Mouse (Mus musculus): ENCODE results near the gene Pdxp. TPM values are rescaled to one million over a fixed set of nuclear protein-coding genes. Genes with fewer than 3 reads are reported as not detected.

Gene Pdxp
- 1 to 10 TPM; 2.1 to 2.8 TPM for total RNA-seq (2023)

DNA sequence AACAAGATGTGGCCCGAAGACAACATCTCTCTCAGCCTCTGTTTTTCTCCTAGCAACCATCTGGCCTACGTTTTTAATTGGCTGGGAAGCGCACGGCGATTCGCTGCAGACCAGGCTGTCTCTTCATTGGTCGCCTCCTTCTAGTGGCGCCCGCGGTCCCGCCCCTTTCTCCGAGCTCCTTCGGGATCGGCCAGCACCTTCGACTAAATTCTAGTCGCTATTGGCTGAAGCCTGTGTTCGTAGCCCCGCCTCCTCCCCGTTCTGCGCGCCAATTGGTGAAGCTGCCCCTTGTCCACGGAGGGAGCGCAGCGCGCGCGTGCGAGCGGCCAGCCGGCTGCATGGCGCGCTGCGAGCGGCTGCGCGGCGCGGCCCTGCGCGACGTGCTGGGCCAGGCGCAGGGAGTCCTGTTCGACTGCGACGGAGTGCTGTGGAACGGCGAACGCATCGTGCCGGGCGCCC, at the start of gene Pdxp:
Gene Pdxp (plus strand): TSS at position 288 of the 459 bp plus-strand sequence.

DNA sequence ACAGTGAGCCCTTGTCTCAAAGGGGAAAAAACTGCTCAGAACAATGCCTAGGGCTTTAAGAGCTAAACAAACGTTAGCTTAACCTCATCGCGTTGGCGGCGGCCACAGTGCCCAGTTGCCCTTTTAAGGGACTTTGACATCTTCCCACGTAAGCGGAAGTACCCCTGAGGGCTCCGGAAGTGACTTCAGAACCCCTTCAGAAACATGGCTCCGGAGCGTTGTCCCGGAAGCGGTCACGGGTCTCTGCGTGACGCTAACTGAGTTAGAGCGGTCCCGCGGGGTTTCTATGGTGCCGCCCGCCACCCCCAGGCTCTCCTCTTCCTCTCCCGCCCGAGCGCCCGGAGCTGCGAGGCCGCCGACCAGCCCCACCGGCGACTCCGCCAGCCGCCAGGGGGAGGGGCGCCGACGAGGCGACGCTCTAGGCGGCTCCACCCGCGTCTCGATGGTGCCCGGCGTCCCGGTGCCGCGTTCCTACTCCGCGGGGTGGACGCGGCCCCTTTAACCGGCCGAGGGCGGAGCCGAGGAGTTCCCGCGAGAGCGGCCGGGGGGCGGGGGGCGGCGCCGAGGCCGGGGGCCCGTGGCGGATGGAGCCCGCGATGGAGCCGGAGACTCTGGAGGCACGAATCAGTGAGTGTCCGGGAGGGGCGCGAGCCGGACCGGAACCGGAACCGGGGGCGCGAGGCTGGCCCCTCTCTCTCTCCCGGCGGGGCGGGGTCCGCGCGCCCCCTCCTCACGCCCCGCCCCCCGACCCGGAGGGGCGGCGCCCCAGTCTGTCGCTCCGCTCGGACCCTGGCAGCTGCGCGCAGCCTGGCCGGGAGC, 36.5 kb upstream of the Pdxp start, which contains the start of gene Gga1:
Gene Gga1 (plus strand): TSS at position 200 of the 819 bp plus-strand sequence.

DNA sequence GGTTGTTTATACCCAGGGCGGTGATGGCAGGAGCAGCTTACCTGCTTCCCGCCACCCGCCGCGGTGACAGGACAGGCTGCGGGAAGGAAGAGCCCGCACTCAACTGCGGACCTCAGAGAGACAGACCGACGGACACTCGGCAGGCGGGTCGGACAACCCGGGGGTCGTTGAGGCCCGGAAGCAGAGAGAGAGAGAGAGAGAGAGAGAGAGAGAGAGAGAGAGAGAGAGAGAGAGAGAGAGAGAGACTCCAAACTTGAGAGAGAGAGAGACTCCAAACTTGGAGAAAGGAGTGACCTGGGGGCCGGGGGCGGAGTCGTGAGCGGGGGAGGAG, 14.3 kb upstream of the Pdxp start, which contains the start of gene Gm49510:
Gene Gm49510 (plus strand): TSS at position 259 of the 331 bp plus-strand sequence.

GRCm38 (mm10) chr15:78899740-78900584, 13.8 kb upstream of the Pdxp start, which contains the start of gene Sh3bp1:
Gene Sh3bp1, plus strand, starts transcription at chr15:78899768.

DNA sequence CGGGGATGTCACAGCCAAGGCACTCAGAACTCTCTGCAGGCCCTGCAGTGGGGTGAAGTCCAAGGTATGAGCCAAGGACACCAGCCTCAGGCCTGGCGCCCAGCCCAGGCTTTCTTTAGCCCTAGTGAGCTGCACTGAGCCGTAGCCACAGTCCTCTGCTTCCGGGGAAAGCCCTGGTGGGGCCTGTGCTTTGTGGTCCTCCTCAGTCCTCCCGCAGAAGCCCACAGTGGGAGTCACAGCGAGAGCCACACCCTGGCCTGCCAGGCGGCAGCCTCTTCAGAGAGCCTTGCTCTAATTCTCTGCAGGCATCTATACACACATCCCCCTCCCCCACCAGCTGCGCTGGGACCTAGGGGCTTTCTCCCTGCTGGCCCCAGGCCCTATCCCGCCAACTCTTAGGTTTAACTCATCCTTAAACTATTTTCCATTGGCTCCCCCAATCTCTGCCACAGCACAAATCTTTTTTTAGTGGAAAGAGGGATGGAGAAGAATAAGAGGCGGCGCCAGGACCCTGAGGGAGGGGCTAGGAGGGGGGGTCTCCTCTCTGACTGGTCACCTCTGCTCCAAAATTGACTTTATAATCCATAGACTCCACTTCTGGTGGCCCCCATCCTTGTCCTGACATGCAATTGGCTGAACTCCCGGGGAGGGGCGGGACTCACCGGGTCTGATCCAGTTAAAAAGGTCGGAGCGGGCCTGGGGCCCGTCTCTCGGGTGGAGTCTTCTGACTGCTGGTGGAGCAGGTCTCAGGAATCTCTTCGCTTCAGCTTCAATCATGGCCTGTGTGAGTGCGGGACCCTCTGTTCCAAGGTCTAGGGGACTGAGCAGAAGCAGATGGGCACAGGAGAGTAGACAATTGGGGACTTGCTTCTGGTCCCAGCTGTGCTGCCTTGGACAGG, 12.6 kb downstream of the Pdxp start, which contains the start of gene Lgals1:
Gene Lgals1 (plus strand): TSS at position 705 of the 899 bp plus-strand sequence.

GRCm38 (mm10) chr15:78934784-78935320, 21.1 kb downstream of the Pdxp start, which contains the start of gene Nol12:
Gene Nol12, plus strand, starts transcription at chr15:78934933.

DNA sequence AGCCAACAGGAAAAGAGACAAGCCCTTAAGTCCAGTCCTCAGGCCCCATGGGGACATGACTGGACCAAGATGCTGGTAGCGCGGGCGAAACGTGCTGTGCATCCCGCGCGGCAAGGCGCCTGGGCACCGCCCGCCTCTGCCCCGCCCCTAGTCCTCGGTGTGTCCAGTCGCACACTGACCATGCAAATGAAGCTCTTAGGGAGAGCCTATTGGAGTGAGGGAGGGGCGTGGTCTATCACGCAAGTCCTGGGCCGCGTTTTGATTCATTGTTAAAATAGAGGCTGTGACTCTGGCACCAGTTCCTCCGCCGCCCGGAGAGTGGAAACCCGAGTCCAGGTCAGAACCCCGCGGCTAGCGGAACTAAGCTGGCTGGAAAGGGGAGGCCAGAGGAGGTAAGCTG, 33.9 kb downstream of the Pdxp start, which contains the start of gene Triobp:
Gene Triobp (plus strand): TSS at position 68 of the 400 bp plus-strand sequence.

Other genes with a start within 250 kb of the Pdxp start
- gene Elfn2, start 195.1 kb upstream of the Pdxp start, total RNA-seq (2023): not detected
- 10 to 100 TPM; 51.2 to 57.9 TPM for gene Mfng, start 140.4 kb upstream of the Pdxp start, total RNA-seq (2023)
- gene Card10, start 110.9 kb upstream of the Pdxp start, total RNA-seq (2023): 10 to 100 TPM; 14.9 to 15.0 TPM
- gene Cdc42ep1, start 71.3 kb upstream of the Pdxp start, total RNA-seq (2023): not detected
- gene Lgals2, start 58.4 kb upstream of the Pdxp start, total RNA-seq (2023): not detected
- 100 to 1,000 TPM; 103 TPM for gene Gga1, start 36.7 kb upstream of the Pdxp start, total RNA-seq (2023)
- gene Gm49510, start 14.3 kb upstream of the Pdxp start, total RNA-seq (2023): under 1 TPM in 1 of 2 experiments, not detected in 1; 0.49 TPM
- 100 to 1,000 TPM; 271 to 290 TPM for gene Sh3bp1, start 14.2 kb upstream of the Pdxp start, total RNA-seq (2023)
- 100 to 1,000 TPM; 166 to 215 TPM for gene Lgals1, start 12.8 kb downstream of the Pdxp start, total RNA-seq (2023)
- gene Nol12, start 21.0 kb downstream of the Pdxp start, total RNA-seq (2023): 10 to 100 TPM; 27.1 to 27.5 TPM
- gene Triobp, start 33.8 kb downstream of the Pdxp start, total RNA-seq (2023): 10 to 100 TPM; 47.8 to 54.4 TPM
- 10 to 100 TPM; 41.2 to 48.2 TPM for gene H1f0, start 114.5 kb downstream of the Pdxp start, total RNA-seq (2023)
- not detected for gene Galr3, start 128.0 kb downstream of the Pdxp start, total RNA-seq (2023)
- 10 to 100 TPM; 14.7 to 17.8 TPM for gene Ankrd54, start 149.0 kb downstream of the Pdxp start, total RNA-seq (2023)
- 10 to 100 TPM; 90.7 to 95.1 TPM for gene Eif3l, start 161.3 kb downstream of the Pdxp start, total RNA-seq (2023)
- gene Micall1, start 195.0 kb downstream of the Pdxp start, total RNA-seq (2023): 10 to 100 TPM; 13.9 to 16.0 TPM
- gene Polr2f, start 227.1 kb downstream of the Pdxp start, total RNA-seq (2023): 10 to 100 TPM; 49.3 to 59.7 TPM
- gene 1700088E04Rik, start 227.3 kb downstream of the Pdxp start, total RNA-seq (2023): under 1 TPM in 1 of 2 experiments, not detected in 1; 0.42 TPM

All from monocyte, adult 59 days (primary cell).